Mouse (Mus musculus) testis, adult 10 weeks (tissue): Measurements from ENCODE around the gene Hopx. TPM values are rescaled to one million over a fixed set of nuclear protein-coding genes. Genes with fewer than 3 reads are reported as not detected.

Source experiments
- polyA plus RNA-seq: library from polyadenylated mRNA; stranded (reverse); fragments of 350-450 nt; fragmentation: Illumina TruSeq; extraction: RNeasy Lipid Tissue Mini Kit (QIAGEN cat#74804); gene quantifications from one replicate; pipeline ENCODE4 v1.2.3, GENCODE M21; 2014; ENCODE audit warnings: low read depth, low replicate concordance

Gene Hopx
- 9.1 TPM for polyA plus RNA-seq

DNA sequence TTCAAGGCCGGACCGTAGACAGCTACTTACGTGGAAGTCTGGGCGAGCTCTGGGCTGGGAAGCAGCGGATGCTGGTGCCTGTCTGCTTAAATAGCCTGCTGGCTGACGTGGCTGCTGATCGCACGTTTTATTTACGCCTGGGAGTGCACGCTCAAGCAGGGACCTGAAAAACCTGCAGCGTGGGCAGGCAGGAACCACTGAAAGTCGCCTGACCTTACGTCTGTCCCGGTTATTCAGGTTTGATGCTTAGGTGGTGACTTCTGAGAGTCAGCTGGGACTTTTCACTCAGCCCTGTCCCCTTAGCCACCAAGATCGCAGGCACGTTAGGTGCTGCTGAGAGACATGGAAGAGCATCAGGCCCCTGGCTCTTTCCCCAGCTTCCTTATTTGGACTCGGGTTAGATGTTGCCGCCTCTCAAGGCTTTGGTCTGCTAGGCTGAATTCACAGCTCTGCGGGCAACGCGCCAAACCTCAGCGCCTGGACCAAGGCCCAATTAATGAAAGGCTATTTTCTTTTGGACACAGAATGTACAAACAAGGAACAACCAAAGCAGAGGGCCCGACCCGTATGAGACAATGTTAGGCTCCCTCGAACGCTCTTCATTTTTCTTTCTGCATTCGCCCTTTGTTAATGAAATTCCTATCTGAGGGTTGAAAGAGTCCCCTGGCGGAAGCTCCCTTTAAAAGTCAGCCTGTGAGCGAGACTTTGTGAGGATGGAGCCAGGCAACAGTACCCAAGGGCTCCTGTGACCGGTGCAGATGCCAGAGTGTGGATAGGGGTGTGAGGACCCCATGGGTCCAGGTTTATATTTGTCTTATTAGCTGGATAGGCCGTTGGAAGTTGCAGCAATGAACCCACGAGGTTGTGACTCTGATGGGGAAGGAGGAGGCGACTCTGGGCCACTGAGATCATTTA, at the start of gene Hopx:
Hopx (minus strand) TSS at position 305 of the 915 bp plus-strand sequence.

Other genes starting within 250 kb of the Hopx start
- 24.9 TPM for gene Aasdh, start 209.6 kb downstream of the Hopx start, polyA plus RNA-seq
- 80.8 TPM for gene Paics, start 163.8 kb downstream of the Hopx start, polyA plus RNA-seq
- gene Ppat, start 163.5 kb downstream of the Hopx start, polyA plus RNA-seq: 18.0 TPM
- 172 TPM for gene Srp72, start 140.4 kb downstream of the Hopx start, polyA plus RNA-seq
- 186 TPM for gene Arl9, start 111.1 kb downstream of the Hopx start, polyA plus RNA-seq
- 117 TPM for gene Thegl, start 99.1 kb downstream of the Hopx start, polyA plus RNA-seq
- 895 TPM for gene Spink2, start 96.3 kb upstream of the Hopx start, polyA plus RNA-seq
- gene Rest, start 150.4 kb upstream of the Hopx start, polyA plus RNA-seq: 10.1 TPM
- 8.0 TPM for gene Noa1, start 195.0 kb upstream of the Hopx start, polyA plus RNA-seq
- gene Polr2b, start 195.0 kb upstream of the Hopx start, polyA plus RNA-seq: 73.6 TPM